Mouse (Mus musculus) MEL (cell line): ENCODE results near the gene Ogg1. TPM values are rescaled to one million over a fixed set of nuclear protein-coding genes. Genes with fewer than 3 reads are reported as not detected.
A peak's percentile ranks its signal among the peaks of the same experiment; 100 is the strongest.

Experiments
- DNase-seq: peaks from one replicate; pipeline ENCODE4 v3.0.0; 2011; ENCODE audit warnings: low read depth, low spot score
- H3K27ac ChIP-seq: 2 replicates; pipeline ENCODE4 v1.5.1; 2012; ENCODE audit warnings: low read depth, mild to moderate bottlenecking, control low read depth, low read length, moderate library complexity; ENCODE audit not compliant: control insufficient read depth
- H3K27me3 ChIP-seq, 2 experiments: fragments of 150-350 bp in 1 of 2; sonication (generic) in 1 of 2; 2 replicates each; pipeline ENCODE4 v1.6.1; 2012; ENCODE audit warnings: low read length in 2 of 2, mild to moderate bottlenecking in 2 of 2, improper control_type of control experiment in 1 of 2, moderate library complexity in 1 of 2; ENCODE audit not compliant: insufficient read depth in 2 of 2, control insufficient read depth in 1 of 2
- H3K36me3 ChIP-seq, 2 experiments: 2 replicates each; pipeline ENCODE4 v1.6.1; 2012 to 2014; ENCODE audit warnings: low read length in 2 of 2, improper control_type of control experiment in 1 of 2, inconsistent platforms in 1 of 2, mild to moderate bottlenecking in 1 of 2; ENCODE audit not compliant: insufficient read depth in 2 of 2, control insufficient read depth in 1 of 2
- H3K4me1 ChIP-seq, 2 experiments: fragments of 150-350 bp in 1 of 2; sonication (generic) in 1 of 2; 2 replicates each; pipeline ENCODE4 v1.6.1; 2012; ENCODE audit warnings: low read length in 2 of 2, improper control_type of control experiment in 1 of 2, mild to moderate bottlenecking in 1 of 2; ENCODE audit not compliant: insufficient read depth in 2 of 2, control insufficient read depth in 1 of 2
- H3K4me3 ChIP-seq, 2 experiments: fragments of 150-350 bp in 1 of 2; sonication (generic) in 1 of 2; 2 replicates each; pipeline ENCODE4 v1.5.1; 2012; ENCODE audit warnings: low read depth in 2 of 2, low read length in 2 of 2, mild to moderate bottlenecking in 2 of 2, moderate library complexity in 2 of 2, control low read depth in 1 of 2, improper control_type of control experiment in 1 of 2; ENCODE audit not compliant: control insufficient read depth in 1 of 2, insufficient read depth in 1 of 2
- H3K79me2 ChIP-seq: 2 replicates; pipeline ENCODE4 v1.6.1; 2012; ENCODE audit warnings: mild to moderate bottlenecking, low read length, moderate library complexity; ENCODE audit not compliant: control insufficient read depth, poor library complexity, insufficient read depth
- H3K9ac ChIP-seq: 2 replicates; pipeline ENCODE4 v1.6.1; 2012; ENCODE audit warnings: low read depth, mild to moderate bottlenecking, control low read depth, low read length, moderate library complexity; ENCODE audit not compliant: control insufficient read depth, poor library complexity, severe bottlenecking
- H3K9me3 ChIP-seq: fragments of 150-350 bp; sonication (generic); replicated peaks from 2 replicates; pipeline ENCODE4 v1.6.1; 2012; ENCODE audit warnings: mild to moderate bottlenecking, low read length, improper control_type of control experiment, moderate library complexity; ENCODE audit not compliant: insufficient read depth
- CHD1 ChIP-seq: IDR thresholded peaks from 2 replicates; pipeline ENCODE4 v1.6.1; 2012; ENCODE audit warnings: low read depth, mild to moderate bottlenecking, inconsistent platforms, low read length, improper control_type of control experiment
- CHD2 ChIP-seq: IDR thresholded peaks from 2 replicates; pipeline ENCODE4 v1.6.1; 2011; ENCODE audit warnings: low read length, improper control_type of control experiment
- CTCF ChIP-seq, 3 experiments: IDR thresholded peaks in 2 of 3; conservative IDR thresholded peaks in 1 of 3; 2 replicates each; pipeline ENCODE4 v1.5.1; 2011 to 2012; ENCODE audit warnings: low read length in 3 of 3, low read depth in 2 of 3, mild to moderate bottlenecking in 2 of 3, improper control_type of control experiment in 1 of 3, inconsistent platforms in 1 of 3, mixed read lengths in 1 of 3, moderate library complexity in 1 of 3; ENCODE audit not compliant: control insufficient read depth in 1 of 3, insufficient read depth in 1 of 3, poor library complexity in 1 of 3, severe bottlenecking in 1 of 3
- EP300 ChIP-seq, 2 experiments: IDR thresholded peaks; 2 replicates each; pipeline ENCODE4 v1.6.1; 2011; ENCODE audit warnings: improper control_type of control experiment in 2 of 2, low read length in 2 of 2, low read depth in 1 of 2, mild to moderate bottlenecking in 1 of 2
- ETS1 ChIP-seq: IDR thresholded peaks from 2 replicates; pipeline ENCODE4 v1.6.1; 2012; ENCODE audit warnings: low read depth, mild to moderate bottlenecking, inconsistent platforms, low read length, improper control_type of control experiment, moderate library complexity
- GATA1 ChIP-seq: IDR thresholded peaks from 2 replicates; pipeline ENCODE4 v1.6.1; 2011; ENCODE audit warnings: low read depth, low read length, improper control_type of control experiment
- JUND ChIP-seq: IDR thresholded peaks from 2 replicates; pipeline ENCODE4 v1.6.1; 2011; ENCODE audit warnings: low read depth, mild to moderate bottlenecking, improper control_type of control experiment, low read length
- MAX ChIP-seq: IDR thresholded peaks from 2 replicates; pipeline ENCODE4 v1.6.1; 2011; ENCODE audit warnings: low read length, improper control_type of control experiment
- MAZ ChIP-seq: IDR thresholded peaks from 2 replicates; pipeline ENCODE4 v1.6.1; 2012; ENCODE audit warnings: low read depth, mild to moderate bottlenecking, inconsistent platforms, low read length, improper control_type of control experiment
- MEF2A ChIP-seq: IDR thresholded peaks from 2 replicates; pipeline ENCODE4 v1.6.1; 2014; ENCODE audit warnings: low read depth, mild to moderate bottlenecking, inconsistent platforms, low read length, improper control_type of control experiment; ENCODE audit not compliant: poor library complexity, insufficient replicate concordance, severe bottlenecking; ENCODE audit errors: extremely low read depth
- MYB ChIP-seq: IDR thresholded peaks from 2 replicates; pipeline ENCODE4 v1.6.1; 2011; ENCODE audit warnings: mild to moderate bottlenecking, low read depth, low read length, improper control_type of control experiment
- MYC ChIP-seq: IDR thresholded peaks from 2 replicates; pipeline ENCODE4 v1.6.1; 2011; ENCODE audit warnings: low read depth, mild to moderate bottlenecking, low read length, improper control_type of control experiment, moderate library complexity
- NRF1 ChIP-seq: IDR thresholded peaks from 2 replicates; pipeline ENCODE4 v1.6.1; 2014; ENCODE audit warnings: low read depth, mild to moderate bottlenecking, inconsistent platforms, low read length, improper control_type of control experiment, moderate library complexity; ENCODE audit not compliant: poor library complexity, insufficient read depth, severe bottlenecking
- RAD21 ChIP-seq: IDR thresholded peaks from 2 replicates; pipeline ENCODE4 v1.6.1; 2011; ENCODE audit warnings: mild to moderate bottlenecking, low read depth, low read length, improper control_type of control experiment
- SIN3A ChIP-seq: IDR thresholded peaks from 2 replicates; pipeline ENCODE4 v1.6.1; 2012; ENCODE audit warnings: low read length, improper control_type of control experiment, inconsistent platforms
- SMC3 ChIP-seq: IDR thresholded peaks from 2 replicates; pipeline ENCODE4 v1.6.1; 2011; ENCODE audit warnings: low read depth, low read length, improper control_type of control experiment
- UBTF ChIP-seq: IDR thresholded peaks from 2 replicates; pipeline ENCODE4 v1.6.1; 2012; ENCODE audit warnings: low read depth, mild to moderate bottlenecking, inconsistent platforms, low read length, improper control_type of control experiment, moderate library complexity, borderline replicate concordance; ENCODE audit not compliant: insufficient read depth
- USF1 ChIP-seq: IDR thresholded peaks from 2 replicates; pipeline ENCODE4 v1.6.1; 2014; ENCODE audit warnings: low read depth, mild to moderate bottlenecking, inconsistent platforms, low read length, improper control_type of control experiment, moderate library complexity
- USF2 ChIP-seq, 2 experiments: IDR thresholded peaks; 2 replicates each; pipeline ENCODE4 v1.6.1; 2011 to 2012; ENCODE audit warnings: improper control_type of control experiment in 2 of 2, low read length in 2 of 2, borderline replicate concordance in 1 of 2, inconsistent platforms in 1 of 2, low read depth in 1 of 2, mild to moderate bottlenecking in 1 of 2; ENCODE audit not compliant: insufficient read depth in 1 of 2
- ZC3H11A ChIP-seq: IDR thresholded peaks from 2 replicates; pipeline ENCODE4 v1.6.1; 2012; ENCODE audit warnings: low read depth, mild to moderate bottlenecking, inconsistent platforms, low read length, improper control_type of control experiment
- ZKSCAN1 ChIP-seq: IDR thresholded peaks from 2 replicates; pipeline ENCODE4 v1.6.1; 2012; ENCODE audit warnings: low read depth, mild to moderate bottlenecking, inconsistent platforms, low read length, improper control_type of control experiment, moderate library complexity
- ZMIZ1 ChIP-seq: IDR thresholded peaks from 2 replicates; pipeline ENCODE4 v1.6.1; 2012; ENCODE audit warnings: low read depth, mild to moderate bottlenecking, inconsistent platforms, low read length, improper control_type of control experiment, moderate library complexity
- ZNF384 ChIP-seq: IDR thresholded peaks from 2 replicates; pipeline ENCODE4 v1.6.1; 2012; ENCODE audit warnings: low read depth, mild to moderate bottlenecking, inconsistent platforms, low read length, improper control_type of control experiment
- polyA plus RNA-seq, 2 experiments: library from polyadenylated mRNA; stranded (reverse) in 1 of 2; unstranded in 1 of 2; fragments of >175 nt in 1 of 2; fragments of >200 nt in 1 of 2; gene quantifications; 2 replicates each; pipeline versions ENCODE4 v1.2.1 to v1.2.4; 2012; ENCODE audit warnings: low replicate concordance in 2 of 2, low read depth in 1 of 2; ENCODE audit not compliant: insufficient read length in 2 of 2, insufficient read depth in 1 of 2, missing spikeins in 1 of 2
- total RNA-seq: library from RNA; depleted of rRNA; stranded (reverse); fragments of 300-350 nt; gene quantifications from 2 replicates; pipeline ENCODE4 v1.2.3, GENCODE M21; 2012

Gene Ogg1
- total and polyA plus RNA-seq, 3 experiments = 8.7 to 20.0 TPM; not detected in 1

DNA sequence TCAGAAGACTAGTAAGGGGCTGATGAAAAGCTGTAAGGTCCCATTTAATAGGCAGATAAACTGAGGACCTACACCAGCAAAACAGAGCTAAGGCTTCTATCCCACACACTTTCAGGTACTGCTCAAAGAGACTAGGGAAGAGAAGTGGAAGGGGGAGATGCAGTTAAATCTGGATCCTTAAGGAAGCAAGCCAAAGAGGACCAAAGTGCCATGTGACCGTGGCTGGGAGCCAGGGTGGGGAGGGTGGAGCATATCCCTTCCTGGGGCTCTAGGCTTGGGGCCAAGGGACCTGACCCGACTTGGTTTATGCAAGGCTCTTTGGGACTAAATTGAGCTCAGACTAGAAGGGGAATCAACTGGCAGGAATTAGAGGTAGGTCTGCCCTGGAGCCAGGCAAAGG, 17.5 kb downstream of the Ogg1 start:
- peaks cover 4 to 18% of the 10 kb centered on the region in 2 experiments for H3K4me1 ChIP-seq
- H3K27ac ChIP-seq = no peak overlapping the region

DNA sequence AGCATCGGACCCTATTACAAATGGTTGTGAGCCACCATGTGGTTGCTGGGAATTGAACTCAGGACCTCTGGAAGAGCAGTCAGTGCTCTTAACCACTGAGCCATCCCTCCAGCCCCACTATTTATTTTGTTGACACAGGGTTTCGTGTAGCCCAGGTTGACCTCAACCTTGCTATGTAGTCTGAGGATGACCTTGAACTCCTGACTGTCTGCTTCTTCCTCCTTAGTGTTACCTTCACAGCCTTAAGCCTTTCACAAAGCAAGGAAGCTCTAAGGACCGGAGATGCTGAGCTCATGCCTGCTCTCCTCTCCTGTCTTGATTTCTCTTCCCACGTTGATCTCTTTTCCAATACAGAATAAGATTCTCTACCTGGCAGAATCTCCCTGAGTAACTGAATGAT, 20.1 kb downstream of the Ogg1 start:
- no peak for TF ChIP-seq ZMIZ1
- no peak for TF ChIP-seq ZKSCAN1
- no peak for TF ChIP-seq SIN3A
- TF ChIP-seq CTCF (IDR thresholded peaks at IDR 0.05 in 2 of 3, conservative IDR thresholded peaks at IDR 0.05 in 1 of 3; ENCODE audit: control insufficient read depth in 1 of 3, insufficient read depth in 1 of 3, low read depth in 2 of 3, low read length in 3 of 3, poor library complexity in 1 of 3, severe bottlenecking in 1 of 3) = no peak
- no peak for TF ChIP-seq CHD2
- no peak for TF ChIP-seq ZC3H11A
- H3K79me2 ChIP-seq = no peaks in the 10 kb centered on the region
- peaks cover 0 to 13% of the 10 kb centered on the region in 2 experiments; a peak in 2 of 4 replicates for H3K36me3 ChIP-seq
- H3K27ac ChIP-seq = no peak overlapping the region
- no peak overlapping the region for H3K4me3 ChIP-seq
- no peak for DNase-seq
- H3K27me3 ChIP-seq = no peaks in the 10 kb centered on the region
- no peak overlapping the region for H3K9ac ChIP-seq
- peaks cover 7 to 24% of the 10 kb centered on the region in 2 experiments for H3K4me1 ChIP-seq
- no peaks in the 10 kb centered on the region for H3K9me3 ChIP-seq

More for the DNA sequence above, 17.5 kb downstream of the Ogg1 start:
- DNase-seq = peak; percentile 38
- Histone ChIP-seq H3K9ac (peak overlapping the region; percentile 69; the same call in 1 of the 2 replicates), H3K9me3 (no peaks in the 10 kb centered on the region), H3K36me3 (peaks cover 0 to 6% of the 10 kb centered on the region in 2 experiments; a peak in 1 of 4 replicates), H3K27me3 (no peaks in the 10 kb centered on the region), H3K4me3 (peak overlapping the region; percentile 66 to 83), H3K79me2 (no peaks in the 10 kb centered on the region)
- TF ChIP-seq MAZ (no peak), SIN3A (no peak), USF1 (peak; percentile 73), MAX (no peak)

DNA sequence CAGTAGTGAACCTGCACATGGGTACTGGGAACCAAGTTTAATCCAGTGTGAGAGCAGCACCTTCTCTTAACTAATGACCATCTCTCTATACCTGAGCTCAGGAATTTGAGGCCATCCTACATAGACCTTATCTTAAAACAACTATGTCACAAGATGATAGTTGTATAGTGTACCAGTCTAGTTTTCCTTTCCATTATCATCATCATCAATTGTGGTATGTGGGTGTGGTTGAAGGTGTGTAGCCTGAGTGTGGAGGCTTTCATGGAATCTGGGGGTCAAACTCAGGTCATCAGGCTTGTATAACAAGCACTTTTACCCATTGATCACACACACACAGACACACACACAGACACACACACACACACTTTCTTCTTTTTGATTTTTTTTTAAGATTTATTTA, 23.8 kb downstream of the Ogg1 start:
- no peaks in the 10 kb centered on the region for H3K27me3 ChIP-seq
- peaks cover 0 to 8% of the 10 kb centered on the region in 2 experiments; a peak in 2 of 4 replicates for H3K36me3 ChIP-seq
- H3K9ac ChIP-seq = no peak overlapping the region
- H3K9me3 ChIP-seq = no peaks in the 10 kb centered on the region
- no peak overlapping the region for H3K27ac ChIP-seq
- TF ChIP-seq UBTF (no peak), ZNF384 (no peak), USF2 (IDR thresholded peaks at IDR 0.05; ENCODE audit: borderline replicate concordance in 1 of 2, insufficient read depth in 1 of 2, low read depth in 1 of 2, low read length in 2 of 2) (no peak), ZKSCAN1 (no peak), JUND (no peak), SMC3 (no peak), GATA1 (no peak), CHD1 (no peak), MYB (no peak), MAX (no peak), ETS1 (no peak), MEF2A (no peak), RAD21 (no peak), CTCF (IDR thresholded peaks at IDR 0.05 in 2 of 3, conservative IDR thresholded peaks at IDR 0.05 in 1 of 3; ENCODE audit: control insufficient read depth in 1 of 3, insufficient read depth in 1 of 3, low read depth in 2 of 3, low read length in 3 of 3, poor library complexity in 1 of 3, severe bottlenecking in 1 of 3) (no peak), MYC (no peak), NRF1 (no peak), EP300 (IDR thresholded peaks at IDR 0.05; ENCODE audit: low read depth in 1 of 2, low read length in 2 of 2) (no peak)
- no peak overlapping the region for H3K4me3 ChIP-seq
- H3K4me1 ChIP-seq = peaks cover 6 to 11% of the 10 kb centered on the region in 2 experiments
- no peak for DNase-seq
- H3K79me2 ChIP-seq = no peaks in the 10 kb centered on the region
